Mouse (Mus musculus): ENCODE results near the gene Blvrb. TPM values are rescaled to one million over a fixed set of nuclear protein-coding genes. Genes with fewer than 3 reads are reported as not detected.

The Blvrb gene
- polyA plus RNA-seq, 1 experiment from 2014 or later: 112 TPM

- ATAC-seq (ENCODE audit: insufficient read depth, low FRiP score): peak; percentile 37; the same call in 1 of the 2 replicates
- H3K4me2 ChIP-seq (ENCODE audit: low read depth, low read length): no peak overlapping the region
- 68% methylated on average over 9 of the region's 9 CpGs for WGBS
- no peak overlapping the region for H3K4me3 ChIP-seq (replicated peaks; ENCODE audit: low read length)
- no peak overlapping the region for H3K9ac ChIP-seq (ENCODE audit: low read length)
- H3K27me3 ChIP-seq (ENCODE audit: control insufficient read depth, insufficient read depth, low read length): no peaks in the 10 kb centered on the region
- H3K4me1 ChIP-seq (ENCODE audit: control insufficient read depth, insufficient read depth, low read length): no peaks in the 10 kb centered on the region
- no peaks in the 10 kb centered on the region for H3K36me3 ChIP-seq (ENCODE audit: control insufficient read depth, insufficient read depth, low read length)
- H3K27ac ChIP-seq (ENCODE audit: low read length): no peak overlapping the region
- H3K9me3 ChIP-seq (replicated peaks; ENCODE audit: control insufficient read depth, low read length): 0 out of 2 replicates have a peak, but pooled peaks cover 5% of the 10 kb centered on the region
These were observed 67.2 kb downstream of the Blvrb start for GRCm38 (mm10) chr7:27514961-27515360.

Other genes with a start within 250 kb of the Blvrb start
- gene Itpkc, start 219.3 kb upstream of the Blvrb start, polyA plus RNA-seq (2015; fragmentation: Nextera tagmentation; extraction: Ambion mirVana): 10.3 and 11.0 TPM in 2 replicates
- gene Coq8b, start 215.0 kb upstream of the Blvrb start, polyA plus RNA-seq (2015; fragmentation: Nextera tagmentation; extraction: Ambion mirVana): 26.4 TPM in 2 replicates
- 13.7 and 15.8 TPM in 2 replicates for gene Numbl, start 189.5 kb upstream of the Blvrb start, polyA plus RNA-seq (2015; fragmentation: Nextera tagmentation; extraction: Ambion mirVana)
- gene Ltbp4, start 110.3 kb upstream of the Blvrb start, polyA plus RNA-seq (2015; fragmentation: Nextera tagmentation; extraction: Ambion mirVana): 170 and 202 TPM in 2 replicates
- gene Shkbp1, start 92.0 kb upstream of the Blvrb start, polyA plus RNA-seq (2015; fragmentation: Nextera tagmentation; extraction: Ambion mirVana): 41.0 and 41.7 TPM in 2 replicates
- gene Gm20479, start 90.6 kb upstream of the Blvrb start, polyA plus RNA-seq (2015; fragmentation: Nextera tagmentation; extraction: Ambion mirVana): 3.0 TPM in 1 of 2 replicates, not detected in the other
- gene Sptbn4, start 292 bp upstream of the Blvrb start, polyA plus RNA-seq (2015; fragmentation: Nextera tagmentation; extraction: Ambion mirVana): 0.50 and 0.57 TPM in 2 replicates
- 38.1 and 39.4 TPM in 2 replicates for gene Sertad3, start 25.8 kb downstream of the Blvrb start, polyA plus RNA-seq (2015; fragmentation: Nextera tagmentation; extraction: Ambion mirVana)
- 42.0 and 45.9 TPM in 2 replicates for gene Sertad1, start 38.9 kb downstream of the Blvrb start, polyA plus RNA-seq (2015; fragmentation: Nextera tagmentation; extraction: Ambion mirVana)
- gene Prx, start 51.3 kb downstream of the Blvrb start, polyA plus RNA-seq (2015; fragmentation: Nextera tagmentation; extraction: Ambion mirVana): 3.7 and 4.0 TPM in 2 replicates
- 0.35 and 0.79 TPM in 2 replicates for gene Hipk4, start 75.3 kb downstream of the Blvrb start, polyA plus RNA-seq (2015; fragmentation: Nextera tagmentation; extraction: Ambion mirVana)
- 93.5 and 107 TPM in 2 replicates for gene Pld3, start 105.2 kb downstream of the Blvrb start, polyA plus RNA-seq (2015; fragmentation: Nextera tagmentation; extraction: Ambion mirVana)
- 23.0 and 25.6 TPM in 2 replicates for gene 2310022A10Rik, start 105.3 kb downstream of the Blvrb start, polyA plus RNA-seq (2015; fragmentation: Nextera tagmentation; extraction: Ambion mirVana)
- gene Akt2, start 143.6 kb downstream of the Blvrb start, polyA plus RNA-seq (2015; fragmentation: Nextera tagmentation; extraction: Ambion mirVana): 79.0 and 84.6 TPM in 2 replicates
- 0.94 and 1.3 TPM in 2 replicates for gene Ttc9b, start 205.9 kb downstream of the Blvrb start, polyA plus RNA-seq (2015; fragmentation: Nextera tagmentation; extraction: Ambion mirVana)
- gene Map3k10, start 226.6 kb downstream of the Blvrb start, polyA plus RNA-seq (2015; fragmentation: Nextera tagmentation; extraction: Ambion mirVana): 2.7 and 4.1 TPM in 2 replicates
- 2.5 and 4.1 TPM in 2 replicates for gene Zfp607b, start 241.4 kb downstream of the Blvrb start, polyA plus RNA-seq (2015; fragmentation: Nextera tagmentation; extraction: Ambion mirVana)